Mouse (Mus musculus) olfactory bulb, adult 2 months (tissue): ENCODE results near the gene Spp1. TPM values are rescaled to one million over a fixed set of nuclear protein-coding genes. Genes with fewer than 3 reads are reported as not detected.

Experiments used
- H3K27ac ChIP-seq: fragments of 200-500 bp; 2 replicates; pipeline ENCODE4 v1.5.1; 2012; ENCODE audit warnings: low read depth, low read length; ENCODE audit not compliant: insufficient read depth
- H3K4me1 ChIP-seq: fragments of 200-500 bp; 2 replicates; pipeline ENCODE4 v1.6.1; 2012; ENCODE audit warnings: low read length; ENCODE audit not compliant: control insufficient read depth, insufficient read depth
- H3K4me3 ChIP-seq: fragments of 200-500 bp; 2 replicates; pipeline ENCODE4 v1.5.1; 2012; ENCODE audit warnings: mild to moderate bottlenecking, low read depth, low read length, moderate library complexity; ENCODE audit not compliant: insufficient read depth
- CTCF ChIP-seq: fragments of 200-500 bp; IDR thresholded peaks from 2 replicates; pipeline ENCODE4 v1.5.1; 2012; ENCODE audit warnings: low read depth, mild to moderate bottlenecking, low read length, moderate library complexity; ENCODE audit not compliant: insufficient read depth
- POLR2A ChIP-seq: fragments of 200-500 bp; IDR thresholded peaks from 2 replicates; pipeline ENCODE4 v1.6.1; 2012; ENCODE audit warnings: mild to moderate bottlenecking, low read depth, low read length, moderate library complexity; ENCODE audit not compliant: insufficient read depth
- WGBS: fragments of 180-500 bp; shearing (Covaris S2); methylation state at CpG from one replicate; pipeline ENCODE4 v1.1.7; 2018; 5-methylcytosine and 5-hydroxymethylcytosine counted together
- polyA plus RNA-seq: library from polyadenylated mRNA; stranded (reverse); fragments of >200 nt; gene quantifications from 2 replicates; pipeline ENCODE4 v1.2.4, GENCODE M21; 2012; ENCODE audit warnings: low replicate concordance; ENCODE audit not compliant: missing spikeins, insufficient read depth, insufficient read length

The Spp1 gene
- polyA plus RNA-seq, 1 experiment: not detected

- 34% methylated on average over 1 of the region's 1 CpGs for WGBS
- H3K27ac ChIP-seq: no peak overlapping the region
- H3K4me3 ChIP-seq: no peak overlapping the region
- H3K4me1 ChIP-seq: peaks cover 3% of the 10 kb centered on the region; the same call in 1 of the 2 replicates
- TF ChIP-seq CTCF (no peak), POLR2A (no peak)
Observed at GRCm38 (mm10) chr5:104453075-104453474, 18.2 kb downstream of the Spp1 start.

GRCm38 (mm10) chr5:104454564-104454963 is 19.6 kb downstream of the Spp1 start:
- no peak for TF ChIP-seq POLR2A
- no peak for TF ChIP-seq CTCF
- WGBS: 96% methylated on average over 6 of the region's 6 CpGs

DNA sequence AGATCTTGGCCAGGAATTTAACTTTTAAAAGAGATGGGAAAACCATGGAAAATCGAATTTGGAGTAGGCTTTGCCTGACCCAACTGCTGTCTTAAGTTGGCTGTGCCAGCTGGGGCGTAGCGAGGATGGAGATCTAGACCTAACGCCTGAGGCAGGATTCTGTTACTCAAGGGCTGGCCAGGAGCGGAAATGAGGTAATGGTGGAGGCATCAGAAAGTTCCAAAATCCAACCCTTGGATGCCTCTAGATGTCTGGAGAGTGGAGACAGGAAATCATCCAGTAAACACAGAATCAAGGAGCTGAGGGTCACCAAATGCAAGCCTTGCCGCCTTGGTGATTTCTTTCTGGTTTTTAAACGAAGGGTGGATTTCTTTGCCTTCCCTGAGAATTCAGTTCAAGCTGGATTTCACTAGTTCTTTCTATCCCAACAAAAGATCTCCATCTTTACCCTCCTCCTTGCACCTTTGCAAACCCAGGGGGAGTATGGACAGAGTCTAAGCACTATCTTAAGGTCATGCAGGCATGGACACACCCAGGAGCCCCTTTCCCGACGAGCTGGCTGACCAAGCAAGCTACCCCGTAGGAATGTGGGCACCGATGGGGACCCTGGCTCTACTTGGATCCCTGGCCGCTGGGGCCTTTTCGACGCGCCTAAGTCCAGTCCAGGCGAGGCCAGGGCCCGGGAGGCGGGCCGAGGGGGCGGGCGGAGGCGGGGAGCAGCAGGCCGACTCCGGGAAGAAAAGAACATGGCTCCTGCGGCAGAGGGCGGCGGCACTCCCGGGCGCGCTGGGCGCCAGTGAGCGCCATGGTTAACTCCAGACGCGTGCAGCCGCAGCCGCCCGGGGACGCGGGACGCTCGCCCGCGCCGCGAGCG is 24.2 kb downstream of the Spp1 start, which contains the start of gene Pkd2:
Pkd2 (plus strand) TSS at position 619 of the 874 bp plus-strand sequence.
- 7% methylated on average over 46 of the region's 46 CpGs for WGBS
- Histone ChIP-seq H3K27ac (peak within 1 kb of the TSS; percentile 91), H3K4me1 (peaks cover 5% of the 10 kb centered on the region), H3K4me3 (peak within 1 kb of the TSS; percentile 83)
- peak; percentile 55 for TF ChIP-seq POLR2A
- no peak for TF ChIP-seq CTCF

More at GRCm38 (mm10) chr5:104454564-104454963, 19.6 kb downstream of the Spp1 start:
- Histone ChIP-seq H3K4me3 (no peak overlapping the region), H3K4me1 (peaks cover 8% of the 10 kb centered on the region), H3K27ac (no peak overlapping the region)

DNA sequence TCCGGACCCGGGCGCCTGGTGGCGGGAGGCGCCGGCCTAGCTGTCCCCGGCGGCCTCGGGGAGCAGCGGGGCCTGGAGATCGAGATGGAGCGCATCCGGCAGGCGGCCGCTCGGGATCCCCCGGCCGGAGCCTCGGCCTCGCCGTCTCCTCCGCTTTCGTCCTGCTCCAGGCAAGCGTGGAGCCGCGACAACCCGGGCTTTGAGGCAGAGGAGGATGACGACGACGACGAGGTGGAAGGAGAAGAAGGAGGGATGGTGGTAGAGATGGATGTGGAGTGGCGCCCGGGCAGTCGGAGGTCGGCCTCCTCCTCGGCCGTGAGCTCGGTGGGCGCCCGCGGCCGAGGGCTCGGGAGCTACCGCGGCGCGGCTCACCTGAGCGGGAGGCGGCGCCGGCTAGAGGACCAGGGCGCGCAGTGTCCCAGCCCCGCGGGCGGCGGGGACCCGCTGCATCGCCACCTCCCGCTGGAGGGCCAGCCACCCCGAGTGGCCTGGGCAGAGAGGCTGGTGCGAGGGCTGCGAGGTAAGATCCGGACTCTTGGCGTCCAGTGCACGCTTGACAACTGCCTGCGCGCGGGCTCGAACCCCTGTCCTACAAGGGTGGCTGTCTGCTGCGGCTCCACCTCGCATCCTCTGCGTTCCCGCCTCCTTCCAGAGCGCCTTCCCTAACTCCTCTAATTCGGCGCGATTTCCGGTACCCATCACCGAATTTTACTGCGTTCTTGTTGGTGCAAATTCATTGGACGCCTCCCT is 25.0 kb downstream of the Spp1 start:
- no peak for TF ChIP-seq CTCF
- TF ChIP-seq POLR2A: no peak
- Histone ChIP-seq H3K27ac (peak overlapping the region; percentile 91), H3K4me1 (peaks cover 5% of the 10 kb centered on the region), H3K4me3 (peak overlapping the region; percentile 83)
- under 1% methylated on average over 81 of the region's 82 CpGs for WGBS

DNA sequence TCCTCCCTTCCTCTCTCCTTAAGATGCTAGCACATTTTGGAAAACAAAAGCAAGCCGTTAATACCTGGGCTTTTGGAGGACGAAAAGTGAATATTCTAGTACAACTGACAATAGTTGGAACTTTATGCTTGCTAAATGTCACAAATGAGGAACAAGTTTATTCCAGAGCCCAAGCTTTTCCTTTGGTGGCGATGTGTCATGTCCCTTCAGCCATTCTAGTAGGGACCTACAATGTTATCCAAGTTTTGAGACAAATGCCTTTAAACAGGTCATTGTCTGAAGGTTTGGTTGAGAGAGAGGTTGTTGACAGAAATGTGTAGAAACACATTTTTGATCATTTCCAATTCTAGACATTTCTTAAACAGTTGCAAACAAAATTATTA is 25.5 kb downstream of the Spp1 start:
- Histone ChIP-seq H3K27ac (peak overlapping the region; percentile 91), H3K4me3 (peak overlapping the region; percentile 83), H3K4me1 (peaks cover 5% of the 10 kb centered on the region)
- 4% methylated on average over 3 of the region's 3 CpGs for WGBS
- TF ChIP-seq POLR2A: no peak
- TF ChIP-seq CTCF: no peak

DNA sequence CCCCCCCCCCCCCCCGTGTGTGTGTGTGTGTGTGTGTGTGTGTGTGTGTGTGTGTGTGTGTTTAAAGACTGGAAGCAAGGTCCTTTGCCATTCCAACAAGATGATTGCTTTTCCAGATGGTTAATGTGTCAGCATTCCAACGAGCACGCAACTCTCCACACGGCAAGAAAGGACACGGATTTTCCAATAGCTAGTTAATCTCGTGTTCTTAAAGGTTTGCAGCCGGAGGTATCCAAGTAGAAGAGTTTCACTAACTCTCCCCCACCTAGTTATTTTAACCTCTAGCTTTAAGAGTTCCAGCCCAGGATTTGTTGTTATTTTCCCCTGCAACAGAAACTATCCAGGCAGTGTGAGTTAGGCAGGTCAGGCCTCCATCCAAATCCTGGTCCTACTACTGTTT is 25.9 kb downstream of the Spp1 start:
- WGBS: 5% methylated on average over 7 of the region's 7 CpGs
- peak overlapping the region; percentile 3; the same call in 1 of the 2 replicates for H3K4me3 ChIP-seq
- TF ChIP-seq CTCF: no peak
- no peak for TF ChIP-seq POLR2A
- no peak overlapping the region for H3K27ac ChIP-seq
- H3K4me1 ChIP-seq: peaks cover 5% of the 10 kb centered on the region

DNA sequence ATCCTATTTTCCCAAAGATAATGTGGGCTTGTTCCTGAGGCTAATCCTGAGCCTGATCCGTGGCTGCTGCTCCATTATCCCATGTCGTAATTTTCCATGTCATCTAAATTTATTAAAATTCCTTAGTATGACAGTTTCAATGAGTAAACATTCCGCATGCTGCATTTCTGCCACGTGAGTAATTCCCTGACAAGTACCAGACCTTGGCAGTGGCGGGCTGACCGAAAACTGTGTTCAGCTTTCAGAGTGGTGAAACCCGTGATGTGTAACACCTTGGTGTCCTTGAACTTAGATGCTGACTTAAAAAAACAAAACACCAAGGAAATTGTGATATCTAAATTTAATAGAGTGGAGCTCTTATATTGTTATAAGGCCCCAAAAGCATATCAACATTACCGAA is 30.4 kb downstream of the Spp1 start:
- WGBS: 84% methylated on average over 8 of the region's 8 CpGs
- TF ChIP-seq CTCF: no peak
- no peak for TF ChIP-seq POLR2A
- H3K27ac ChIP-seq: no peak overlapping the region
- no peak overlapping the region for H3K4me3 ChIP-seq
- no peaks in the 10 kb centered on the region; the same call in 1 of the 2 replicates for H3K4me1 ChIP-seq

DNA sequence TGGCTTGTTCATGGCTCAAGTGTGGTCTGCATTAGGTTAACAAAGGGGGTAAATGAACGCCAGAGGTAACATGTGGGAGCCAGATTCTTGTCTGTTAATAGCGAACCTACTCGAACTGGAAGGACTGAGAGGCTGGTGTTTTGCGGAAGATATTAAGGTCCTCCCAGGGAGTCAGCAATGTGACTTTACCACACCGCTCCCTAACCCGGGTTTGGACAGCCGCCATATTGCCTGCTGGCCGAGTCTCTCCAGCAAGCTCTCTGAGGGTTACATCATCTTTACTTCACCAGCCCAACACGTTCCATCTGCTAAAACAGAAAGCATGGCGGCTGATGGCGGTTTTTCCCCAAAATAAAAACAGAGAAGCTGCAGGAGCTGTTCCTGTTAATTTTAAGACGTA is 30.8 kb downstream of the Spp1 start:
- 61% methylated on average over 12 of the region's 12 CpGs for WGBS
- no peak overlapping the region for H3K4me3 ChIP-seq
- TF ChIP-seq POLR2A (no peak), CTCF (no peak)
- no peaks in the 10 kb centered on the region; the same call in 1 of the 2 replicates for H3K4me1 ChIP-seq
- H3K27ac ChIP-seq: no peak overlapping the region

- WGBS: 96% methylated on average over 16 of the region's 16 CpGs
- no peak overlapping the region for H3K27ac ChIP-seq
- no peaks in the 10 kb centered on the region; the same call in 1 of the 2 replicates for H3K4me1 ChIP-seq
- TF ChIP-seq CTCF (no peak), POLR2A (no peak)
- H3K4me3 ChIP-seq: no peak overlapping the region
Observed at GRCm38 (mm10) chr5:104466816-104467215, 31.9 kb downstream of the Spp1 start.
